Mouse (Mus musculus): ENCODE data around the gene Fbxl17. TPM values are rescaled to one million over a fixed set of nuclear protein-coding genes. Genes with fewer than 3 reads are reported as not detected.

Fbxl17 gene
- total and polyA plus RNA-seq, 2 experiments from 2014 or later, result 10.7 to 32.0 TPM

- Histone ChIP-seq H3K4me2 (ENCODE audit: low read depth) (no peak overlapping the region), H3K36me3 (ENCODE audit: insufficient read depth) (no peaks in the 10 kb centered on the region), H3K27ac (ENCODE audit: low read depth, low read length) (no peak overlapping the region), H3K27me3 (ENCODE audit: insufficient read depth, low read length) (no peaks in the 10 kb centered on the region), H3K9me3 (ENCODE audit: low read length) (no peaks in the 10 kb centered on the region), H3K9ac (no peak overlapping the region), H3K4me3 (ENCODE audit: low read depth, low read length) (no peak overlapping the region), H3K4me1 (ENCODE audit: insufficient read depth) (no peaks in the 10 kb centered on the region)
- no peak for ATAC-seq
- 24% methylated on average over 4 of the region's 4 CpGs for WGBS
- no peak for TF ChIP-seq CTCF (IDR thresholded peaks at IDR 0.05; ENCODE audit: low read depth)
- DNase-seq, result no peak
Measured at GRCm38 (mm10) chr17:63229111-63229510, 270.7 kb downstream of the Fbxl17 start.

- Histone ChIP-seq H3K4me1 (ENCODE audit: insufficient read depth) (no peaks in the 10 kb centered on the region), H3K4me3 (ENCODE audit: low read depth, low read length) (no peak overlapping the region), H3K9me3 (ENCODE audit: low read length) (no peaks in the 10 kb centered on the region), H3K36me3 (ENCODE audit: insufficient read depth) (no peaks in the 10 kb centered on the region), H3K27me3 (ENCODE audit: insufficient read depth, low read length) (no peaks in the 10 kb centered on the region), H3K9ac (no peak overlapping the region), H3K27ac (ENCODE audit: low read depth, low read length) (no peak overlapping the region), H3K4me2 (ENCODE audit: low read depth) (no peak overlapping the region)
- ATAC-seq (no peak), DNase-seq (no peak)
- no peak for TF ChIP-seq CTCF (IDR thresholded peaks at IDR 0.05; ENCODE audit: low read depth)
- 47% methylated on average over 2 of the region's 2 CpGs for WGBS
Measured at GRCm38 (mm10) chr17:63226380-63226779, 273.4 kb downstream of the Fbxl17 start.

- Histone ChIP-seq H3K9me3 (ENCODE audit: low read length) (no peaks in the 10 kb centered on the region), H3K4me3 (ENCODE audit: low read depth, low read length) (no peak overlapping the region), H3K9ac (no peak overlapping the region), H3K27ac (ENCODE audit: low read depth, low read length) (no peak overlapping the region), H3K4me1 (ENCODE audit: insufficient read depth) (no peaks in the 10 kb centered on the region), H3K4me2 (ENCODE audit: low read depth) (no peak overlapping the region), H3K36me3 (ENCODE audit: insufficient read depth) (no peaks in the 10 kb centered on the region), H3K27me3 (ENCODE audit: insufficient read depth, low read length) (no peaks in the 10 kb centered on the region)
- DNase-seq, result no peak
- TF ChIP-seq CTCF (IDR thresholded peaks at IDR 0.05; ENCODE audit: low read depth), result no peak
- ATAC-seq, result no peak
- WGBS, result 93% methylated on average over 1 of the region's 1 CpGs
Measured at GRCm38 (mm10) chr17:63225959-63226358, 273.9 kb downstream of the Fbxl17 start.

GRCm38 (mm10) chr17:63223675-63224074 is 276.1 kb downstream of the Fbxl17 start:
- 66% methylated on average over 4 of the region's 4 CpGs for WGBS

GRCm38 (mm10) chr17:63221632-63222031 is 278.2 kb downstream of the Fbxl17 start:
- Histone ChIP-seq H3K4me1 (ENCODE audit: insufficient read depth) (no peaks in the 10 kb centered on the region), H3K9me3 (ENCODE audit: low read length) (no peaks in the 10 kb centered on the region), H3K36me3 (ENCODE audit: insufficient read depth) (no peaks in the 10 kb centered on the region), H3K9ac (no peak overlapping the region), H3K4me3 (ENCODE audit: low read depth, low read length) (no peak overlapping the region), H3K4me2 (ENCODE audit: low read depth) (no peak overlapping the region), H3K27ac (ENCODE audit: low read depth, low read length) (no peak overlapping the region), H3K27me3 (ENCODE audit: insufficient read depth, low read length) (no peaks in the 10 kb centered on the region)
- DNase-seq, result no peak
- WGBS, result 90% methylated on average over 3 of the region's 3 CpGs
- no peak for ATAC-seq
- no peak for TF ChIP-seq CTCF (IDR thresholded peaks at IDR 0.05; ENCODE audit: low read depth)

More at GRCm38 (mm10) chr17:63223675-63224074, 276.1 kb downstream of the Fbxl17 start:
- Histone ChIP-seq H3K27me3 (ENCODE audit: insufficient read depth, low read length) (no peaks in the 10 kb centered on the region), H3K9ac (no peak overlapping the region), H3K9me3 (ENCODE audit: low read length) (no peaks in the 10 kb centered on the region), H3K4me1 (ENCODE audit: insufficient read depth) (no peaks in the 10 kb centered on the region), H3K4me3 (ENCODE audit: low read depth, low read length) (no peak overlapping the region), H3K27ac (ENCODE audit: low read depth, low read length) (no peak overlapping the region), H3K36me3 (ENCODE audit: insufficient read depth) (no peaks in the 10 kb centered on the region), H3K4me2 (ENCODE audit: low read depth) (no peak overlapping the region)
- DNase-seq (no peak), ATAC-seq (no peak)
- TF ChIP-seq CTCF (IDR thresholded peaks at IDR 0.05; ENCODE audit: low read depth), result no peak

GRCm38 (mm10) chr17:63220821-63221220 is 279.0 kb downstream of the Fbxl17 start:
- 84% methylated on average over 5 of the region's 5 CpGs for WGBS
- ATAC-seq, result no peak

GRCm38 (mm10) chr17:63217016-63217415 is 282.8 kb downstream of the Fbxl17 start:
- Histone ChIP-seq H3K4me1 (ENCODE audit: insufficient read depth) (no peaks in the 10 kb centered on the region), H3K4me2 (ENCODE audit: low read depth) (no peak overlapping the region), H3K4me3 (ENCODE audit: low read depth, low read length) (no peak overlapping the region), H3K9me3 (ENCODE audit: low read length) (no peaks in the 10 kb centered on the region), H3K27ac (ENCODE audit: low read depth, low read length) (no peak overlapping the region), H3K36me3 (ENCODE audit: insufficient read depth) (no peaks in the 10 kb centered on the region), H3K27me3 (ENCODE audit: insufficient read depth, low read length) (no peaks in the 10 kb centered on the region), H3K9ac (no peak overlapping the region)
- WGBS, result 91% methylated on average over 1 of the region's 1 CpGs
- ATAC-seq (no peak), DNase-seq (no peak)
- TF ChIP-seq CTCF (IDR thresholded peaks at IDR 0.05; ENCODE audit: low read depth), result no peak

More at GRCm38 (mm10) chr17:63220821-63221220, 279.0 kb downstream of the Fbxl17 start:
- no peak for TF ChIP-seq CTCF (IDR thresholded peaks at IDR 0.05; ENCODE audit: low read depth)
- Histone ChIP-seq H3K36me3 (ENCODE audit: insufficient read depth) (no peaks in the 10 kb centered on the region), H3K4me1 (ENCODE audit: insufficient read depth) (no peaks in the 10 kb centered on the region), H3K27me3 (ENCODE audit: insufficient read depth, low read length) (no peaks in the 10 kb centered on the region), H3K9ac (no peak overlapping the region), H3K27ac (ENCODE audit: low read depth, low read length) (no peak overlapping the region), H3K9me3 (ENCODE audit: low read length) (no peaks in the 10 kb centered on the region), H3K4me3 (ENCODE audit: low read depth, low read length) (no peak overlapping the region), H3K4me2 (ENCODE audit: low read depth) (no peak overlapping the region)
- no peak for DNase-seq

All from forebrain, postnatal 0 days (tissue).